Mouse (Mus musculus) Patski (cell line): ENCODE measurements around the gene Kmt2b. TPM values are rescaled to one million over a fixed set of nuclear protein-coding genes. Genes with fewer than 3 reads are reported as not detected.

Experiments
- ATAC-seq: fragments of 100-300 bp; one replicate; pipeline ENCODE4 v1.8.0; 2021
- CTCF ChIA-PET: fragments of 350-600 bp; sonication (Branson Sonifier 250); formaldehyde crosslinking; loops from one replicate; lab custom pipeline; 2022; ENCODE audit warnings: inconsistent platforms; lab: Charles Lee
- POLR2A ChIA-PET: fragments of 350-600 bp; sonication (Branson Sonifier 250); formaldehyde crosslinking; loops from one replicate; lab custom pipeline; 2022; ENCODE audit warnings: antibody characterized with exemption, inconsistent platforms; lab: Charles Lee
- DNase-seq: peaks from one replicate; pipeline ENCODE4 v3.0.0-alpha.2; 2011; ENCODE audit warnings: low read depth, low spot score
- H3K27me3 ChIP-seq: fragments of 371-371 bp; one replicate; pipeline ENCODE4 v1.5.1; 2021
- CTCF ChIP-seq: fragments of 100-300 bp; IDR thresholded peaks from one replicate; pipeline ENCODE4 v1.5.1; 2021
- in situ Hi-C: fragments of 300-500 bp; cut with MboI; formaldehyde crosslinking; loops from 3 replicates; pipeline ENCODE4 v1.11.1; 2018; ENCODE audit warnings: low pct_unique_long_range_greater_than_20kb, mixed read lengths
- polyA plus RNA-seq: library from polyadenylated mRNA; unstranded; gene quantifications from one replicate; pipeline ENCODE4 v1.2.3, GENCODE M21; 2021

The Kmt2b gene
- polyA plus RNA-seq, 1 experiment from 2014 or later: 40.7 TPM

- ATAC-seq: no peak
- no peaks in the 10 kb centered on the region for H3K27me3 ChIP-seq
- in situ Hi-C loops: no loop called here
- no peak for DNase-seq
- CTCF ChIA-PET: interaction anchor here (2.3 to 6.9 kb wide), 3 partner anchors 13 to 23 kb away, joined by 14 to 65 read pairs (median 31); no protein-coding TSS in a partner anchor
- POLR2A ChIA-PET: interaction anchor here (1.1 to 1.5 kb wide), 2 partner anchors 15 to 24 kb away, joined by 3 to 10 read pairs; no protein-coding TSS in a partner anchor
- TF ChIP-seq CTCF: no peak
Measured at GRCm38 (mm10) chr7:30591605-30591951, 3.1 kb upstream of the Kmt2b start.

GRCm38 (mm10) chr7:30590927-30591604 lies 2.5 kb upstream of the Kmt2b start:
- ATAC-seq (no peak), DNase-seq (no peak)
- POLR2A ChIA-PET: interaction anchor here (0.6 to 2.9 kb wide), 4 partner anchors 10 to 25 kb away, joined by 3 to 10 read pairs (median 7); no protein-coding TSS in a partner anchor
- in situ Hi-C loops: no loop called here
- no peaks in the 10 kb centered on the region for H3K27me3 ChIP-seq
- CTCF ChIA-PET: interaction anchor here (3.1 to 6.9 kb wide), 2 partner anchors 14 to 24 kb away, joined by 31 to 65 read pairs; no protein-coding TSS in a partner anchor
- no peak for TF ChIP-seq CTCF

- POLR2A ChIA-PET: interaction anchor here (0.6 to 2.9 kb wide), 3 partner anchors 25 to 62 kb away, joined by 3 to 10 read pairs (median 5); partner anchors contain the start of gene Cox6b1
- H3K27me3 ChIP-seq: no peaks in the 10 kb centered on the region
- DNase-seq: peak; percentile 61
- CTCF ChIA-PET: interaction anchor here (1.0 to 6.9 kb wide), 7 partner anchors 9 to 34 kb away, joined by 3 to 65 read pairs (median 5); partner anchors contain the start of genes Gm49396, Psenen, U2af1l4 and Zbtb32
- no peak for TF ChIP-seq CTCF
- ATAC-seq: peak; percentile 69
- in situ Hi-C loops: no loop called here
Measured at GRCm38 (mm10) chr7:30589435-30590301, 1.1 kb upstream of the Kmt2b start.

- in situ Hi-C loops: no loop called here
- CTCF ChIA-PET: interaction anchor here (1.0 to 6.9 kb wide), 3 partner anchors 17 to 36 kb away, joined by 3 to 65 read pairs (median 31); no protein-coding TSS in a partner anchor
- no peak for TF ChIP-seq CTCF
- H3K27me3 ChIP-seq: no peaks in the 10 kb centered on the region
- POLR2A ChIA-PET: interaction anchor here (0.8 to 2.9 kb wide), 4 partner anchors 13 to 31 kb away, joined by 3 to 10 read pairs (median 5); no protein-coding TSS in a partner anchor
- ATAC-seq (no peak), DNase-seq (no peak)
Measured at GRCm38 (mm10) chr7:30587842-30588667, 471 bp downstream of the Kmt2b start.

GRCm38 (mm10) chr7:30586455-30587020 lies 2.0 kb downstream of the Kmt2b start:
- in situ Hi-C loops: no loop called here
- TF ChIP-seq CTCF: no peak
- ChIA-PET CTCF (no interaction called here), POLR2A (interaction anchor here (2.4 kb wide), 1 partner anchor 13 kb away, joined by 12 read pairs; no protein-coding TSS in a partner anchor)
- ATAC-seq (no peak), DNase-seq (no peak)
- H3K27me3 ChIP-seq: no peaks in the 10 kb centered on the region

- in situ Hi-C loops: no loop called here
Measured at GRCm38 (mm10) chr7:30585170-30585569, 3.4 kb downstream of the Kmt2b start.

DNA sequence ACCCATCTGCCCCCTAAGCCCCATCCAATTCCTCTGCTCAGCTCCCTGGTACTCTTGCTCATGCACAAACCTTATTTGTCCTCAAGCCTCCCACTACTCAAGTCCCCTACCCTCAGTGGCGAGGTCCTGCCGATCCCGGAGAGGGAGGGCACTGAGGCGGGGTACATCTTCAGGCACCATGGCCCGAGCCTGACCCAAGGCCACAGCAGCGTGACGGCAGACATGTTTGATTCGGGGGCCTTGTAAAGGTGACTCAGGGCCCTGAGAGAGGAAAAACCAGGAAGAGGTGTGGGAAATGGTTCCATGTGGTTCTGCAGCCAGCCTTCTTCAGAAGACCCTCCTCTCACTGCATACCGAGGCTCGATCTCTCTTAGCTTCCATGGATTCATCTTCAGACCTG lies 4.2 kb downstream of the Kmt2b start:
- CTCF ChIA-PET: interaction anchor here (1.4 kb wide), 2 partner anchors 11 to 13 kb away, joined by 4 to 5 read pairs; no protein-coding TSS in a partner anchor
- no peak for TF ChIP-seq CTCF
- in situ Hi-C loops: no loop called here
- DNase-seq (no peak), ATAC-seq (no peak)
- no peaks in the 10 kb centered on the region for H3K27me3 ChIP-seq
- POLR2A ChIA-PET: interaction anchor here (2.4 kb wide), 1 partner anchor 11 kb away, joined by 12 read pairs; no protein-coding TSS in a partner anchor

More at GRCm38 (mm10) chr7:30585170-30585569, 3.4 kb downstream of the Kmt2b start:
- H3K27me3 ChIP-seq: no peaks in the 10 kb centered on the region
- POLR2A ChIA-PET: interaction anchor here (1.2 to 2.4 kb wide), 2 partner anchors 12 to 32 kb away, joined by 3 to 12 read pairs; no protein-coding TSS in a partner anchor
- DNase-seq (no peak), ATAC-seq (no peak)
- CTCF ChIA-PET: interaction anchor here (1.4 kb wide), 2 partner anchors 12 to 14 kb away, joined by 4 to 5 read pairs; no protein-coding TSS in a partner anchor
- no peak for TF ChIP-seq CTCF

GRCm38 (mm10) chr7:30581547-30581946 lies 7.0 kb downstream of the Kmt2b start:
- no peaks in the 10 kb centered on the region for H3K27me3 ChIP-seq
- ChIA-PET POLR2A (interaction anchor here (1.2 kb wide), 1 partner anchor 8 kb away, joined by 3 read pairs; no protein-coding TSS in a partner anchor), CTCF (interaction anchor here (1.1 to 1.2 kb wide), 2 partner anchors 9 to 10 kb away, joined by 3 to 6 read pairs; no protein-coding TSS in a partner anchor)
- DNase-seq (no peak), ATAC-seq (peak; percentile 54)
- TF ChIP-seq CTCF: no peak
- in situ Hi-C loops: no loop called here

DNA sequence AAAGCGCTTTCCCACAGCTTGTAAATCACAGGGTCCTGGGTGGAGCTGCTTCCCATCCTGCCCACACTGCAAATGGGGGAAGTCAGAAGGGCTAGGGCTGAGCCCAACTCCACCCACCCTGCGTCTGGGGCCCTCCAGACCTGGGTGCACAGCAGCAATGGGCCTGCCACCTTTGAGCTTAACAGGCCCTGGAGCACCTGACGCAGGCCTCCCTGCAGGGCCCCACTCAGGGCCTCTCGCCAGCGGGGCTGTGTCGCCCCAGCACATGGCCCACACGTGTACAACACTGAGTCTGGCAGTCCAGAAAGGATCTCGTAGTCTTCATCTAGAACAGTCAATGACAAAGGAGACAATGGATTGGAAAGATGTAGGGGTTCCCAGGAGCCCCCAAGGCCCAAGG lies 8.6 kb downstream of the Kmt2b start:
- ChIA-PET POLR2A (interaction anchor here (1.7 kb wide), 1 partner anchor 12 kb away, joined by 4 read pairs; no protein-coding TSS in a partner anchor), CTCF (no interaction called here)
- in situ Hi-C loops: no loop called here
- ATAC-seq (no peak), DNase-seq (no peak)
- no peaks in the 10 kb centered on the region for H3K27me3 ChIP-seq
- TF ChIP-seq CTCF: no peak
